Mouse (Mus musculus) G1E (cell line): ENCODE results near the gene Glod4. TPM values are rescaled to one million over a fixed set of nuclear protein-coding genes. Genes with fewer than 3 reads are reported as not detected.

ENCODE experiments used
- ATAC-seq: 2 replicates; pipeline ENCODE4 v1.8.0; 2016; ENCODE audit warnings: mild to moderate bottlenecking; ENCODE audit not compliant: insufficient number of reproducible peaks, poor library complexity, low FRiP score, severe bottlenecking; ENCODE audit errors: extremely low read depth
- DNase-seq: peaks from one replicate; pipeline ENCODE4 v3.0.0; 2012; ENCODE audit warnings: low spot score
- H3K27me3 ChIP-seq: 2 replicates; pipeline ENCODE4 v1.6.1; 2012; ENCODE audit warnings: mild to moderate bottlenecking, low read length, inconsistent platforms; ENCODE audit not compliant: insufficient read depth
- H3K36me3 ChIP-seq: replicated peaks from 2 replicates; pipeline ENCODE3; 2012; ENCODE audit warnings: mild to moderate bottlenecking, inconsistent platforms
- H3K4me1 ChIP-seq: 2 replicates; pipeline ENCODE4 v1.6.1; 2012; ENCODE audit warnings: low read depth, low read length, inconsistent platforms, mixed read lengths; ENCODE audit not compliant: insufficient read depth
- H3K4me3 ChIP-seq: 2 replicates; pipeline ENCODE4 v1.5.1; 2012; ENCODE audit warnings: low read depth, mild to moderate bottlenecking, inconsistent platforms, low read length, moderate library complexity, mixed read lengths
- H3K9me3 ChIP-seq: replicated peaks from 2 replicates; pipeline ENCODE4 v1.6.1; 2012; ENCODE audit warnings: inconsistent platforms
- CTCF ChIP-seq: IDR thresholded peaks from 2 replicates; pipeline ENCODE4 v1.5.1; 2012; ENCODE audit warnings: low read depth, low read length, inconsistent platforms, mixed read lengths
- GATA1 ChIP-seq: IDR thresholded peaks from 2 replicates; pipeline ENCODE4 v1.6.1; 2012; ENCODE audit warnings: borderline replicate concordance, low read length, inconsistent platforms, mixed read lengths
- GATA2 ChIP-seq: IDR thresholded peaks from 2 replicates; pipeline ENCODE4 v1.6.1; 2012; ENCODE audit warnings: low read depth, low read length, inconsistent platforms, borderline replicate concordance
- POLR2AphosphoS5 ChIP-seq: IDR thresholded peaks from 2 replicates; pipeline ENCODE4 v1.6.1; 2012; ENCODE audit warnings: low read depth, low read length, inconsistent platforms; ENCODE audit not compliant: insufficient replicate concordance
- TAL1 ChIP-seq: conservative IDR thresholded peaks from 2 replicates; pipeline ENCODE4 v1.6.1; 2012; ENCODE audit warnings: low read depth, low read length, inconsistent platforms, mixed read lengths
- polyA plus RNA-seq: library from polyadenylated mRNA; stranded (reverse); fragments of >175 nt; gene quantifications from 2 replicates; pipeline ENCODE4 v1.2.3, GENCODE M21; 2012
- total RNA-seq, 2 experiments: library from RNA; stranded (forward) in 1 of 2; stranded (reverse) in 1 of 2; fragments of 200-1000 nt in 1 of 2; fragments of >200 nt in 1 of 2; fragmentation: Nextera tagmentation in 1 of 2; gene quantifications; 2 replicates each; pipeline ENCODE4 v1.2.3; 2014 to 2017

Glod4 gene
- total and polyA plus RNA-seq, 3 experiments, result 5.8 to 168 (median 61.4) TPM

DNA sequence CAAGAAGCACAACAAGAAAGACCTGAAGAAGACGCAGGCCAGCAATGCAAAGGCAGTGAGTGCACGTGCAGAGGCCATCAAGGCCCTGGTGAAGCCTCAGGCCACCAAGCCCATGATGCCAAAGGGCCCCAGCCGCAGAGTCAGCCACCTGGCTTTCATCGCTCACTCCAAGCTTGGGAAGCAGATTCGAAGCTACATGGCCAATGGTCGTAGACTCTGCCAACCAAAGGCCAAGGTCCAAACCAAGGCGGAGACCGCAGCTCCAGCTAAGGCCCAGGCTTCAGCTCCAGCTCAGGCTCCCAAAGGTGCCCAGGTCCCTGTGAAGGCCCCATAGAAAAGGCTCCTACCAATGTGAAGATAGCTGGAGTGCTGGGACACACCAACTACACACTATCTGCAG, 99.1 kb downstream of the Glod4 start:
- H3K9me3 ChIP-seq, result no peaks in the 10 kb centered on the region
- no peak for DNase-seq
- no peaks in the 10 kb centered on the region for H3K4me1 ChIP-seq
- H3K4me3 ChIP-seq, result no peak overlapping the region
- H3K36me3 ChIP-seq, result peaks cover 20% of the 10 kb centered on the region
- no peak for ATAC-seq
- H3K27me3 ChIP-seq, result no peaks in the 10 kb centered on the region
- TF ChIP-seq GATA1, result no peak
- TF ChIP-seq TAL1, result no peak
- no peak for TF ChIP-seq GATA2
- no peak for TF ChIP-seq CTCF
- TF ChIP-seq POLR2AphosphoS5, result no peak

DNA sequence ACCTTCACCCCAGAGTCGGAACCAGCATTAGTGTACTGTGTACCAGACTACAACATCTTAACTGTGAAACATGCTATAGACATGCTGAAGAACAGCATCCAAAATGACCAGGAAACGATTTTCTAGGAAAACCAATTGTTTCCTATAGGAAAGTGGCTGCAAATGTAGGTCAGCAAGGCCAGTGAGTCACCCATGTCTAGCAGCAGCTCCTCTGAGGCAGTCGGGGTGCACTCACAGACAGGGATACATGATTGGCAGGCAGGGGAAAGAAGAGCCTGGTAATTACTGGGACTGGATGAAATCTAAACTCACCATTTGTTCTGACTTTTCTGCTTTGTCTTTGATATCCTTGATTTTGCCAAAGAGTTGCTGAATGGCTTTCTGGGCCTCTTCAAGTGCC, 105.5 kb downstream of the Glod4 start:
- ATAC-seq, result no peak
- Histone ChIP-seq H3K9me3 (no peaks in the 10 kb centered on the region), H3K4me1 (no peaks in the 10 kb centered on the region), H3K27me3 (no peaks in the 10 kb centered on the region), H3K36me3 (peaks cover 41% of the 10 kb centered on the region), H3K4me3 (no peak overlapping the region)
- no peak for DNase-seq
- TF ChIP-seq GATA1 (no peak), GATA2 (no peak), TAL1 (no peak), CTCF (no peak), POLR2AphosphoS5 (no peak)

DNA sequence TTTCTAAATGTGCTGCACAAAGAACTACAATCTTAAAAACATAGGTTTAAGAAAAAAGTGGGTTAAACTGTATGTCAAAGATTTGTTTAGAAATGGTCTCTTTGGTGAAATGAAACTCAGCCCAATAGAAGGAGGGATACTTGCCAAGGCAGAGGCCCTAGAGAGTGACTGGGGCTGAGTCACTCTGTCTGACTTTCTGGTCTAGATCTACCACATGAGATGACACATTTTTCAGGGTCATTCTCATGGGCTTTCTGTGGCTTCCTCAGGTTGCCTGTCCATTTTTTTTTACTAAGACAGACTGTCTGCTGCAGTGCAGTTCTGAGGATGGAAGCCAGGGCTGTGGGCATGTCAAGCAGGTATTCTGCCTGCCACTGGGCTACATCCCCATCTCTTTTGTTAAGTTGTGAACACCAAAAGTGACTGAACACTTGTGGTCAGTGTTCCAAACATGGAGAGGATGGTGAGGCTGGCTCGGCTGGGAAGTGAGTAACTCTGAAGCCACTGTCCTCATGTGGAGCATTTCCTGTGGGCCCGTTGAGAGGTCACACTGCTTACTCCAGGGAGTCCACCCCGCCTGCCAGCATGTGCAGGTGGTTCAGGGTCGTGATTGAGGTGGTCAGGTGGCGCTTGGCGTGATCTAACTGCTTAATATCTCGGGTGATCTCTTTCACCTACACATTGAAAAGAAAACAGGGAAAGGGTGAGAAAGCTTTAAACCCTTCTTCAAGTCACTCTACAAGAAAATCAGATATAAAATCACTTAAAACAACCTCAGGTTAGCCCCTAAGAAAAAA, 107.7 kb downstream of the Glod4 start:
- no peak for TF ChIP-seq GATA2
- TF ChIP-seq POLR2AphosphoS5, result no peak
- TF ChIP-seq CTCF, result no peak
- Histone ChIP-seq H3K9me3 (no peaks in the 10 kb centered on the region), H3K27me3 (no peaks in the 10 kb centered on the region), H3K4me1 (no peaks in the 10 kb centered on the region), H3K36me3 (peaks cover 44% of the 10 kb centered on the region), H3K4me3 (no peak overlapping the region)
- ATAC-seq, result no peak
- DNase-seq, result no peak

DNA sequence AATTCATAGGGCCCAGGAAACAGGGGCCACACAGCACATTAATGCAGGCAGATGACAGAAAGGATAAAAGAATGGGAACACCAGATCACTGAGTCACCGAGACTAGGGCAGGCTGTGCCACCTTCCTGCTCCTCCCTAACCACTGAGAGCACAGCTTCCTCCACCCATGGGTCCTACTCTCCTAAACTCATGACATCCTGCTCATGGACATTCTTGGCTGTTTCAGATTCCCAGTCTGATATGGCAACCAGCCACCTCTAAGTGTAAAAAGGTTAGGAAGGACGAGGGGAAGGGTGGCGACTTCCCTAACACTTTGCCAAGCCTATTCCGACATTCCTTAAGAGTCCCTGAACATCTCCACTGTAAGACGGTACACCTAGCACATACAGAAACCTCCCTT, 112.7 kb downstream of the Glod4 start:
- ATAC-seq, result no peak
- no peaks in the 10 kb centered on the region for H3K9me3 ChIP-seq
- DNase-seq, result no peak
- peaks cover 36% of the 10 kb centered on the region for H3K36me3 ChIP-seq
- TF ChIP-seq GATA1, result no peak
- no peak for TF ChIP-seq POLR2AphosphoS5
- TF ChIP-seq TAL1, result no peak
- no peak for TF ChIP-seq CTCF
- no peak for TF ChIP-seq GATA2
- H3K27me3 ChIP-seq, result no peaks in the 10 kb centered on the region
- H3K4me1 ChIP-seq, result no peaks in the 10 kb centered on the region
- H3K4me3 ChIP-seq, result no peak overlapping the region

DNA sequence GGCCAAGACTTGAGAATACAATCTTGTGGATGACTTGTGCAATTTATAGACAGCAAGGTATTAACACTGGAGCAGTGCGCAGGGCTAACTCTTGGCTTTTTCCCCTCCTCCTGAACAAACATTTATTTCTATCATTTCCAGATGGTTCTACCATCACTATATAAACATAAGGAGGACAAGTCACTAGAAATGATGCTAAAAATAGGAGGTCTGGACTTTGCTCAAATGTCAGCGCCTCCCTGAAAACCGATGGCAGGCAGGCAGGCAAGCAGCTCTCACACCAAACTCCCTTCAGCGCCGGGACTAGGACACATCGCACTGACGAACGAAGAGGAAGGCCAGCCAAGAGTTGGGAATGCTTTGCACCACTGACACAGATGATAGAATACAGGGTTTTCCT, 118.1 kb downstream of the Glod4 start:
- H3K27me3 ChIP-seq, result no peaks in the 10 kb centered on the region
- no peak overlapping the region for H3K4me3 ChIP-seq
- H3K4me1 ChIP-seq, result no peaks in the 10 kb centered on the region
- no peak for TF ChIP-seq POLR2AphosphoS5
- TF ChIP-seq GATA2, result no peak
- TF ChIP-seq CTCF, result no peak
- no peak for TF ChIP-seq TAL1
- TF ChIP-seq GATA1, result no peak
- no peak for ATAC-seq
- peaks cover 40% of the 10 kb centered on the region for H3K36me3 ChIP-seq
- no peak for DNase-seq
- H3K9me3 ChIP-seq, result no peaks in the 10 kb centered on the region

DNA sequence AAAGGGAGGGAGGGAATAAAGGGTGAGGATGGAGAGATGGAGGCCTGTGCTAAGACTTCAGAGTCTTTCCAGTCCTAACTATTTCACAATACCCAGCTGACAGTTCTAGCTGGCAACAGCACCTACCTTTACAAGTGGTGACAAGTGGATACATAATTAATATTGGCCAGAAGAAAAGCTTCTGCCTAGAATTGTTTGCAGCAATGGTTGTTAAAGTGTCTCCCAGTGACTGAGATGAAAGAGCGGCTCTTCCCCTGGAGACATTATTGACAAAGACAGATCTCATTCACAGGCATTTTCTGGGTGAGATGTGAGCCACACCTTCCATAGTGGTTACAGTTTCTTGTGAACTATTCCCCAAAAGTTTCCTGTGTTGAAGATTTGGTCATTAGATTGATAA, 120.0 kb downstream of the Glod4 start:
- ATAC-seq, result no peak
- Histone ChIP-seq H3K4me1 (no peaks in the 10 kb centered on the region), H3K27me3 (no peaks in the 10 kb centered on the region), H3K9me3 (no peaks in the 10 kb centered on the region), H3K4me3 (no peak overlapping the region), H3K36me3 (peaks cover 47% of the 10 kb centered on the region)
- DNase-seq, result no peak
- TF ChIP-seq GATA2 (no peak), TAL1 (no peak), POLR2AphosphoS5 (no peak), CTCF (no peak), GATA1 (no peak)

DNA sequence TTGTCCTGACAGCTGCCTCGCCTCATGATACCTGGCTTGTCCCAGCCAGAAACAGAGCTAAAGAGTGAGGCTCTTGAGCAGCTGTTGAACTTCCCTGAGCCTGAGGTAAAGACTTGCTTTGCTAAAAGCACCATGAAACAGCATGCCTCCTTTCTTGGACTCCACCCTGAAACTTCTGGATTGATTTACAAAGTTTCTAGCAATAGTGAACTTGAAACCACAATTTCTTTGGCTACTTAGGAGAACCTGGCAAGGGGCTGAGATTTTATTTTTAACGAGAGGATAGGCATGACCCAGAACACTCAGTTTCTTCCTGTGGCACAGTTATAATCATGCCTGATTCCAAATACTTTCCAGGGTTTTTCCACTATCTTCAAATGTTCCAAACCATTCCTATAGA, 121.0 kb downstream of the Glod4 start:
- H3K4me1 ChIP-seq, result no peaks in the 10 kb centered on the region
- ATAC-seq, result no peak
- H3K4me3 ChIP-seq, result no peak overlapping the region
- no peaks in the 10 kb centered on the region for H3K27me3 ChIP-seq
- TF ChIP-seq TAL1 (no peak), GATA2 (no peak), GATA1 (no peak), CTCF (no peak), POLR2AphosphoS5 (no peak)
- no peak for DNase-seq
- peaks cover 55% of the 10 kb centered on the region for H3K36me3 ChIP-seq
- H3K9me3 ChIP-seq, result no peaks in the 10 kb centered on the region
